Mouse (Mus musculus) CD8-positive naive resting alpha-beta T cell, adult 2 months (primary cell): Measurements from ENCODE around the gene Gtpbp2.
A peak's percentile ranks its signal among the peaks of the same experiment; 100 is the strongest.

Experiments
- DNase-seq, 2 experiments: peaks; one replicate each; pipeline ENCODE4 v3.0.0; 2022; ENCODE audit warnings: low read depth in 2 of 2, low spot score in 2 of 2

Gtpbp2 gene

DNA sequence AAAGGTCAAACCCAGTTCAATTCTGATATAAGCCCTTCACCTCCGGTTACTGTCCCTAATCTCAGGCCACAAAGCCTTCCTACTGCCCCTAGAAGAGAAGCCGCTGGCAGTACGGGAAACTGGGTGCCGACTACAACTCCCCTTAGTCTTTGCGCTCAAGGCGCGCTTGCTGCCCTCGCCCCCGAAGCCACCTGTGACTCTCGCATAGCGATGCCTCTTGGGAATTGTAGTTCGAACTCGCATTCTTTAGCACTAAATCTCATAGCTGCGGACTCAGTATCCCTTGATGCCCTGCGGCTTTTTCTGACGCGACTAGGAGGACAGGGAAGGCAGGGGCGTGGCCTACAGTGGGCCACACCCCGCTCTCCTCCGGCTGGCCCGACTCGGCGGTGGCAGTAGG lies at the start of gene Gtpbp2:
Gene Gtpbp2, plus strand, starts transcription at position 347 of the 400 bp plus-strand sequence.
- peak; percentile 93 to 94 for DNase-seq

DNA sequence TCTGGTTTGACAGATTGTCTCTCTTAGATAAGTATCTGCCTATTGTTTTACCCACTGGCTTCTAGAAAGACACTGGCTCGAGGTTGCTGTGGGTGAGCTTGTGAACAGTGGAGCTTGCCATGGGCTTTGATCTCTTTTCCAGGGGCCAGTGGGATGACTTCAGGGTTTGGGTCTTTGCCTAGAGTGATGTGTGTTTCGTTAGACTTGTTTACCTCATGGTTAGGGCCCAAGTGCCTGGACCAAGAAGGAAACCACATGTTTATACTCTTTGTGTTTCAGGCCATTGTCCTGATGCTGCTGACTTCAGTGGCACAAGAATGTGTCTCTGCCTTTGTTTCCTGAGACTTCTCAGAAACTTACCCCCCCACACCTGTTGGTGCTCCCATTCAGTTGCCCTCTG lies 45.3 kb upstream of the Gtpbp2 start:
- DNase-seq: no peak

DNA sequence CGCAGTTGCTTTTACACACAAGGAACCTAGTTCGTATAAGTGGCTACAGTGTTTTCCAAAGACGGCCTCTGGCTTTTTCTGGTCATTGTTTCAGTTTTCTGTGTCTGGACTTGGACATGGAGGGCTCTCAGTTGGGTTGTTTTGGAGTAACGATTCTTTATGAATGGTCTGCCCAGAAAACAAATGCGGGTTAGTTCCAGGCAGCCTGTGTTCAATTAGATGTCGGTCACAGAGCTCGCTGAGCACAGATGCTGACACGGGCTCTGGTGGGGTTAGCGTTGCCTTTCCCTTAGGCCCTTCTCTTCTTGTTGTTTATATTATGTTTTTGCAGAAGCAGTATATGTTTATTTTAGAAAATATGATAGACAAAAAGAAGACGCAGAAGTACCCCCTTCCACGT lies 44.7 kb upstream of the Gtpbp2 start:
- DNase-seq: no peak

DNA sequence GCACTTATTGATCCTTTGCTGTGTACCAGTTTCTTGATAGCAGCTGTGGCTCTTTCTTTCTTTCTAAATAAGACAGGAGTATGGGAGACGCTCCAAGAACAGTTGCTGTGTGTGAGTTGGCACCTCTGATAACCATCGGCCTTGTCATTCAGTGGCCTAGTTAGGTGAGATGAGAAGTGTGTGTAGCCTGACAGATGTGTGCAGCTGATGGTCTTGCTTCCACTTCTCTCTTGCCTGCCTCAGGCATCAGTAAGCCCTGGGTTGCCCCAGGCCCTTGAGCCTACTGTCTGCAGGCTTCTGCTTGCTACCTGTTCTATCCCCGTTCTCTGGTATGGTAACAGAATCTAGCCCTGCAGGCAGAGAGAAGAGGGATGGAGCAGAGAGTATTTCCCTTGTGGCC lies 44.0 kb upstream of the Gtpbp2 start:
- DNase-seq: no peak

DNA sequence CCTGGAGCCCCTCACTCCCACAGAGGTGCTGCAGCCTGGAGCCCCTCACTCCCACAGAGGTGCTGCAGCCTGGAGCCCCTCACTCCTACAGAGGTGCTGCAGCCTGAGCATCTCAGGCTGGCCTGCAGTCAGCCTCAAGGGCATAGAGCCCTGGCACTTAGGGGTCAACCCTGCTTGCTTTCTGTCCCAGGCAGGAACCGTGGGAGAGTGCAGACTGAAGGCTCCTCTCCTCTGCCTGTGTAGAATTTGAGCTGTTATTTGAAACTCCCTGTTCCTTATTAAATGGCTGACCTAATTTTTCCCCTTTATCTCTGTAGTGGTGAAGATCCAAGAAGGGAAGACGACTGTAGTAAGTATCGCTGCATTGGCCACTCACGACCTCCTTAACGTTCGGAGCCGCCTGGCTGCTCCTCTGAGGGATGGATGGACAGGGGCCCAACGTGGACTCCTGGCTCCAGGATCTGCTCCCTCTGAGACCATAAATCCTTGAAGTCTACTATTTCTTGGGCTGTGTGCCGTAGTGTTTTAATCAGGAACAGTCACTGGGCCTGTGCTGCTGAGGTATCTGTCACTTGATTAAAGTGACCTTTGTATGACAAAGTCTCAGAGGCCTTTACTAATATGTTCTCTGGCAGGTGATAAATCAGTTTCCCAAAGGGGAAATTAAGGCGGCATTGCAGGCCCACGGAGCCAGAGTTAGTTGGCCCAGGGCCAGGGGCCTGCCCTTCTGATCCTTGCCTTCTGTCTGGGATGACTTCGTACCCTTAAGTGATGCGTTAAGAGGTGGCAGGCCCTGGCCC lies 43.0 kb upstream of the Gtpbp2 start:
- DNase-seq: no peak

DNA sequence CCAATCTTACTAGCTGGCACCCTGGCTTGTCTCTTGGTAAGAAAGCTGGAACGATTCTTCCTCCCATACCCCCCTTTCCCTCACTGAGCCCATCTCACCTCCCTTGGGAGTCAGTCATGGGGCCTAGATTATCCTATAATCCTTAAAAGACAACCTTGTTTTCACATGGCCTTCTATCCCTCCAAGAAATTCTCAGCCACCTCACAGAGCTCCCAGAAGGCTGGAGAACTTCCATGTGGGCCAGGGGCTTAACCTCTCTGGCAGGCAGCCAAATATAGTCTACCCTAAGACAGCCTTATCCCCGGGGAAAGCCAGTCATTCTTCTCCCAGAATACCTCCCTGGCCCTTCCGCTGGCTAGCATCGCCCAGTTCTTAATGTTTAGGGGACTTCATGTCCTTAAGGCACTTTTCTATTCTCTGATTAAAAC lies 42.4 kb upstream of the Gtpbp2 start:
- DNase-seq: no peak

DNA sequence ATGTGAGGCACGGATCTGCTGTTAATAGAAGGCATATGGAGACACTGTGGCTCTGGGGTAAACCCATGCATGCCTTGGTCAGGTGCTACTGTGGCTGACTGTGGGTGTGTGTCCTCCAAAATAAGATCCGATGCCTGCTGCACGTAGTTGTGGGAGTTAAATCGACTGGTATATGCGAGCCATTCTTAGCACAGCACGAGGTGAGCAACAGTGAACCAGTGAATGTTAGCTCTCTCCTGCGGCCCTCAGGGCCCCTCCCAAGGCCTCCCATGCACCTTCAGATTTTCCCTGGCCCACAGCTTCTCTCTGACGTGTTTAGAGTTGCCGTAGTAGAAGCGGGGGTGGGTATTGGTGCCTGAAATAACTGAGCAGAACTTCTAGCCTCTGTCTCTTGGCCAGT lies 41.2 kb upstream of the Gtpbp2 start:
- no peak for DNase-seq

DNA sequence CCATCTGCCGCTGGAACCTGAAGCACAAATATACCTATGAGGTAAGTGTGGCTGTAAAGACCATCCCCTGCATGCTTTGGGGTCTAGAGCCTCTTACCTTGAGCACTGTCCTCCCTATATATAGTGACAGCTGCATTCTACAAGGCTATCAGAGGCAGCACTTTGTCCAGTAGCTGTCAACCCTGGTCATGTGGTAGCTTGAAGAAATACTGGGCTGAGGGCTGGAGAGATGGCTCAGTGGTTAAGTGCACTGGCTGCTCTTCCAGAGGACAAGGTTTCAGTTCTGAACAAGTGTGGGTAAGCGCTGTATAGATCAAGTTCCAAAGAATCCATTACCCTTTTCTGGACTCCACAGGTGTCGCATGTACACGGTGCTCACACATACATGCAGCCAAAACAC lies 38.0 kb upstream of the Gtpbp2 start:
- DNase-seq: no peak

DNA sequence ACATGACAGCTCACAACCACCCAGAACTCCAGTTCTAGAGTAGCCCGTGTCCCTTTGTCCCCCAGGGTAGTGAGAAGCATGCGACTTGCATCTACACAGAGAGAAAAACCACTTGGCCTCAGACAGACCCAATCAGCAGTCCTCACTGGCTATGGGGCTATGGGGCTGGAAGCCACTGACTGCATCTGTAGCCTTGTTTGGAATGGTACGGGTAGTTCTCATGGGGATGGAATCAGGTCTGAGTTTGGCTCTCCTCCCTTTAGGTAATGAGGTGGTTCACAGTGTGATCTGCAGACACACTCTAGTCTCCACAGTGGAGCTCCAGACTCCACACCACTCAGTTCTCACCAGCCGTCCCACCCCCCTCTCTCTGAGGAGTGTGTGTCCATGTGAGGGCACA lies 37.5 kb upstream of the Gtpbp2 start:
- DNase-seq: no peak

DNA sequence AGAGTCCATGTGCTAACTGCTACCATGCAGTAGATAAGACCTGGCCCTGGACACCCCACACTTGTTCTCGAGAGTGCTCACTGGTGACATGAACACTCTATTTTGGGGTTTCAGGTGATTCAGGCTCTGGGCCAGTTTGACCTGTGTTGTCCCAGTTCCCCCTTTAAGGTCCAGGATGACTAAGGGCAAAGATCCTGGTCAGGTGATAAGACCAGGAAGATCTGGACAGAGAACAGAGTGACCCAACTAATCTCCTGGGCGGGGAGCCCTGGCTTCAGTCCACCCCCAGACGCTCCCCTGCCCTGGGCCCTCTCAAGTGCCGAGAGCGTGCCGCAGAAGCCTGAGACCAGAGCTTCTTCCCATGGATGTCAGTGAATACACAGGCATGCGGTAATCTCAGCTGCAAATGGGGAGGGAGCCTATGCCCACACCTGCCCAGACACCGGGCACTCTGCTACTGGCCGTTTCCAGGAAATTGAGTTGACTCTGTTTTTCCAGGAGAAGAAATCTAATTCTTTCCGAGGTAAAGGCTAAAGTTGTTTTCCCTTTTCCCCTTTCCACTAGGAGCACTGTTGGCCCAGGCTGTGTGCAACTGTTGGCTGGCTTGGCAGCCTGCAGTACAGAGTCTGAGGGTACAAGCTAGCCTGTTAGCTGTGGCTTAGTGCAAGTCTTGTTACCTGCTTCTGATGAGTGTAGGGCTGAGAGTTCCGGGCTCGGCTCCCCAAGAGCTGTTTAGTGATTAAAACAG lies 36.7 kb upstream of the Gtpbp2 start:
- DNase-seq: no peak

DNA sequence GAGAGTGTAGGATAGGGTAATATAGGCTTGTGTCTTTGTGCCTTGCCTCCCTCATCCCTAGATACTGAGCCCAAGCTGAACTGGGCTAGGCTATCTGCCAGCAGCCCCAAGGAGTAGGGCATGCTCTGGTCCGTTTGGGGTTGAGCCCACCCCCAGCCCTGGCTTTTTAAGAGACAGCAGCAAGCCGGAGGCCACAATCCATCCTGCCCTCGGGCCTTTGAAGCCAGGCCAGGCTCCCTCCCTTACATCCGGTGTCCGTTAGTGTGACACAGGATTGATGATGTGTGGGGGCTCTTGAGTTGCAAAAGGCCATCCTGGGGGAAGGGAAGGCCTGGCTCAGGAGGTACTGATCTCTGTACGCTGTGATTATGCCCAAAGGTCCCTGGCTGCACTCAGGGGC lies 34.2 kb upstream of the Gtpbp2 start:
- no peak for DNase-seq

DNA sequence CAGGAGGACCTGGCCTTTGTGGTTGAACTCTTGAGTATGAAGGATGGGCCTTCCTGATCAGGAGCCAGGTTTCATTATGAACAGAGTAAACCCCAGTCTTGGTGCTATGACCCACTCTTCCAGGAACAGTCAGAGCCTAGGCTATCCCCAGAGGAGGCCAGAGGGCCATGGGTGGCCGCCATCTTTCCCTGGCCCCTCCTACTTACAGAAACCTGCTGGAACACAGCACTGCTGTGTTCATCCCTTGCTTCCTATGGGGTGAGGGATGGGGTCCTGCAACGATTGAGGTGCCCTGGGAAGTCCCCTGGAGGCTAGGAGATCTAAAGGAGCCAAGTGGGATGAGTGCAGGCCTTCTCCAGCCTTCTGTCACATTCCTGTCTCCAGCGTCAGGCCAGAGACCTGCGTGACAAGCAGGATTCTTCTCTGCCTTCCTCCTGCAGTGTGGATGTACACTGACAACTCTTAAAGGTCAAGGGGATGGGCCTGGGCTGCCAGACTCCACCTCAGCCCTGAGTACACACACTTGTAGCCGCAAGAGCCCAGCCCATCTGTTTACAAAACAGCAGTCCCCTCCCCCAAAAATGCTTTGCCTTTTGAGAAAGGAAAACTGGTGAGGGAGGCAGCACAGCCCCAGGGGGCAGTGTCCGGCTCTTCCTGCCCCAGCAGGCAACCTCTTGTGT lies 32.9 kb upstream of the Gtpbp2 start:
- DNase-seq: no peak

DNA sequence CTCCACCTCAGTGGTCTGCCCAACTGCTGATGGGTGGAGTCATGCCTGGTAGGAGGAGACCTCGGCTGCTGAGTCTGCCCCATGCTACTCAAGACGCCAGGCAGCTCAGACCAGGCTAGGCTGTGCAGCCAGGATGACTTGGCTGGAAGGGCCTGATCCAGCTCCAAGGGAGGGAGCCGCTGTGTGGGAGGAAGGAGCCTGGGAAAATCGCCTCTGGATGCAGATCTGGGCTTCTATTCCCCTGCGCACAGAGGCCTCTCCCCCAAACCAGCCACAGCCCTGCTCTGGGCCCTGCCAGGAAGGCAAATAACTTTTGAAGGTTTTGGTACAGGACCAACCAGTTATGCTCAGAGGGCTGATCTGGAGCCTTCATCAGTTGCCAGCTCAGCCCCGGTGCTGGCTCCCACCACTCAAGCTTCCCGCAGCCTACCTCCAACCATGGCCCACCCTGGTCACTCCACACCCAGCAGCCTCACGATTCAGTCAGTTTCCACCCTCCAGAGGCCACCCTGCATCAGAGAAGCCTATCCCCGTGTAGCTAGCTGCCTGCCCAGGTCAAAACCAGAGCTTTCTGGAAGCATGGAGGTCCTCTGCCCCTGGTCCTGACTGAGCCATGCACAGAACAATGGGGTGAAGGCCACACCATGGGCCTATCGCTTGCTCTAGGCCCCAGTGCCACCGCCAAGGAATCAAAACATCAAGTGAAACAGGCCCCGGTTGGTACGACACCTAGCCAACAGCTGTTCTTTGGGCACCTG lies 30.9 kb upstream of the Gtpbp2 start:
- DNase-seq: no peak

DNA sequence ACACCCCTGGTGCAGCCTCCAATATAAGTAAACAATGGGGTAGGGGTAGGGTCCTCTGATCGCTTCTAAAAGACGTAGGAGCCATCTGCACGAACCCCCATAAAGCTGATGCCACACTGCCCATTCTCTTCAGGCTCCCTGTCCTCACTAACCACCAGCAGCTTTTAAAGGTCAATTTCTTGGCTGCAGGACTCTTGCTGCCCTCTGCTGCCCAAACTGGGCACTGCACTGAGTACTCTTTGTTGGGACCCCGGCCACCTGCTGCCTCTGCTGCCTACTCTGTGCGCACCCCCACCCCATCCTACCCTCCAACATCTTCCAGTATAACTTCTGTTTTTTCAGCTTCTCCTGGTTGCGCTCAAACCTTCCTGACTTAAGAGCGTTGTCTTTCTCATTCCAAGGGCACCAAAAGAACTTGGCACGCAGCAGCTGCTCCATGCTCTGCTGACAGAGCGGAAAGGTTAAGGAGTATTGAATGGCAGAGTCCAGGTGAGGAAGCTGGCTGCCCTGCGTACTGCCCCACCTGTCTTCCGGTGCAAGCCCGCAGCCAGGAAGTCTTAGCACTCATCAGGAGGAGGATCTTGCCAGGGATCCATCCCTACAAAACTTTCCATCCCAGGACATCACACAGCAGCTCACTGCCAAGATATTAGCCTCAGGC lies 28.6 kb upstream of the Gtpbp2 start:
- peak in 1 of 2 experiments; percentile 51 for DNase-seq

DNA sequence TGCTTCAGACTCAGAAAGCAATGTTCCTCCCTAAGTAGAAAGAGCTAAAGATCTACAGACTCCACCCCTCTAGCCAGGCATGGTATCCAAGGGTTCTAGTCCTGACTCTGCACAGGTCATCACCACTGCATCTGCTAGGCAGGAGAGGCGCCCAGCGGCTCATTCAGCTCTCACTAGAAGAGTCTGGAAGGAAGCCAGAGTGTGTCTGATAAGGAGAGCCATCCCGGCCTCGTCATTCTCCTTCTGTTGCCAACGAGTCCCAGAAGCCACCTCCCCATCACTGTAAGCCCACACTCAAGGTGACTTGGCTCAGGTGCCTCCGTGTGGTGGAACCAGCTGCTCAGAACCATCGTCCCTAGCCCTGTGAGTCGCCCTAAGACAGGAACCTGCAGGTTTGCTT lies 28.0 kb upstream of the Gtpbp2 start:
- no peak for DNase-seq

DNA sequence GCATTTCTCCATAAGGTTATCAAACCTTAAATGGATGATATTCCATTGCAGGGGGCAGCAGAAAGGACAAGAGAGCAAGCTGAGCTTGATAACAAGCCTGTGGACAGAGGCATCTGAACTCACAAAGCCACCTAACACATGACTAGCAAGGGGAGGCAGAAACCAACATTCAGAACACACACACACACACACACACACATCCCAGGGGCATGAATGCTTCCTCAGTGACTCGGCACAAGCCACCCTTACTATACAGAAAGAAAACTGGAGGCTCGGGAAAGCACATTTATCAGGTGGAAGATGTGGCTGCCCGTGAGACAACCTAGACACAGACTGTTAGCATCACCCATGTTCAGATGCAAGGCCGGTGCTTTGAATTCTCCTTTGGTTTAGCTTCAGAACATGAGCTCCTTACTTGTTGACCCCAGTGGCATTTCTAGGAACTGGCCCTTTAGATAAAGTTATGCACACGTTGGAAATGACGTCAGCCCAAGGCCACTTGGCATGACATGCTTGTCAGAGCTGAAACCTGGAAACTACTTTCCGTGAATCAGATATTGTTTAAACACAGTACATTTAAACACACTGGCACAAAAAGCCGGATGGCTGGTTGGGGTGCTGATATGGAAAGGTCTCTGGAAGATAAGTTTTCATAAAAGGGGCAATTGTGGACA lies 22.1 kb upstream of the Gtpbp2 start:
- DNase-seq: no peak

DNA sequence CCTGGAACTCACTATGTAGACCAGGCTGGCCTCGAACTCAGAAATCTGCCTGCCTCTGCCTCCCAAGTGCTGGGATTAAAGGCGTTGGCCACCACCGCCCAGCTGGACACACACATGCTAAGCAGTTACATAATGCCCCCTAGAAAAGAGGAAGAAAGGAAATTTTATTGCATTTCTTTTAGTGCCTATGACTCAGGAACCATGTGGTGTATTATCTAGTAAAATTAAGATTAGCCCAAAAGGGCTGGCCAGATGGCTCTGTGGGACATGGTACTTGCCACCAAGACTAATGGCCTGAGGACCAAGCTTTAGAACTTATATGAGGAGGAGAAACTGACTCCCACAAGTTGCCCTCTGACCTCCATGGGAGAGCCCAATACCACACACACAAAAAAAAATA lies 21.0 kb upstream of the Gtpbp2 start:
- DNase-seq: no peak

DNA sequence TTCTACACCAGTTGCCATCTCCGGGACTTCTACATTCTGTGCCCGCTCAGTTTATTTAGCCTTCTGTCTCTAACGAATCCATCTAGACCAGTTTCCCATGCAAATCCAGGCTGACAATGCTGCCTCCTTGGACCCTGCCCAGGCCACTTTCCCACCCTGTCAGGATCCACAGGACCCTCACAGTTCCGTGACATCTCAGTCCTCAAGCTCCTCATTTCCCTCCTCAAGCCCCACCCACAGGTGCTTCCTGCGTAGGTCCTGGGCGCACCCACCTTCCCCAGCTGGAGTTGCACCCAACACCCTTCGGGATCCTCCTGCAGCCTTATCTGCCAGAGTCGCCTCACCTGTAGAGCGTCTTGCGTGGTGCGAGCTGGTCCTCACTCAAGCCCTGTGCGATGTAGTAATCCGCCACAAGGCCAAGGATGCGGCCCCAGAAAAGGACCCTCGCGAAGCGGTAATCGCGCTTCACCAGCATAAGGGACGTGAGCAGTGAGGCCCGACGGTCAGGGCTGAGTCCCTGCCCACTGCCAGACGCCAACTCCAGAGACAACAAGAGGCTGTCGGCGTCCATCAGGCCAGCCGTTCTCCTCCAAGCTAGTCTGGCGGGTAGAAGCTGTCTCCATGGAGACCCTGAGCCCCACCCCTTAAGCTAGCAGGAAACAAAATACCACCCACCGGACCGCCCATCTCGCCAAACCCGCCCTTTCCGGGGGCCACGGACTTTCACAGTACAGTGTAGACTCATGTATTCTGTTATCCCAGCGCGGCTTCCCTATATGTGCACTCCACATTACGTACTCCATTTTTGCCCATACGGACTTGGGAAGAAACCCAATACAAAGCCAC lies 17.0 kb upstream of the Gtpbp2 start, which contains the start of gene Rsph9:
Gene Rsph9, minus strand, starts transcription at position 639 of the 846 bp plus-strand sequence.
- peak; percentile 57 to 67 for DNase-seq
